Mouse (Mus musculus): Measurements from ENCODE around the gene Snrnp70.

- TF ChIP-seq CTCF (IDR thresholded peaks at IDR 0.05; ENCODE audit: borderline replicate concordance, insufficient read depth, low read length) (no peak), POLR2A (IDR thresholded peaks at IDR 0.05; ENCODE audit: low read depth, low read length) (no peak)
Measured at GRCm38 (mm10) chr7:45420615-45420919, 25.0 kb upstream of the Snrnp70 start, which contains the start of gene Lhb.

Measured in embryonic fibroblast, embryonic 13.5 days (primary cell).